Mouse (Mus musculus) liver, embryonic 15.5 days (tissue): ENCODE data around the gene Atp8b5. TPM values are rescaled to one million over a fixed set of nuclear protein-coding genes. Genes with fewer than 3 reads are reported as not detected.

ENCODE experiments used
- ATAC-seq: fragments of 200-750 bp; cut with Nextera tagmentation; 2 replicates; pipeline ENCODE4 v1.8.0; 2017; ENCODE audit warnings: moderate number of reproducible peaks, mild to moderate bottlenecking, moderate library complexity; ENCODE audit not compliant: insufficient read depth
- H3K27ac ChIP-seq: fragments of 300-500 bp; sonication (generic); replicated peaks from 2 replicates; pipeline ENCODE4 v1.5.1; 2015; ENCODE audit warnings: mild to moderate bottlenecking, inconsistent platforms
- H3K27me3 ChIP-seq: fragments of 300-500 bp; sonication (generic); 2 replicates; pipeline ENCODE4 v1.6.1; 2015; ENCODE audit warnings: mild to moderate bottlenecking, inconsistent platforms
- H3K36me3 ChIP-seq: fragments of 300-500 bp; sonication (generic); replicated peaks from 2 replicates; pipeline ENCODE4 v1.6.1; 2015; ENCODE audit warnings: moderate library complexity, mild to moderate bottlenecking, inconsistent platforms
- H3K4me1 ChIP-seq: fragments of 300-500 bp; sonication (generic); replicated peaks from 2 replicates; pipeline ENCODE4 v1.6.1; 2015; ENCODE audit warnings: inconsistent platforms
- H3K4me2 ChIP-seq: fragments of 300-500 bp; sonication (generic); 2 replicates; pipeline ENCODE4 v1.6.1; 2015; ENCODE audit warnings: moderate library complexity, mild to moderate bottlenecking, inconsistent platforms
- H3K4me3 ChIP-seq: fragments of 300-500 bp; sonication (generic); replicated peaks from 2 replicates; pipeline ENCODE4 v1.5.1; 2015; ENCODE audit warnings: mild to moderate bottlenecking, inconsistent platforms
- H3K9ac ChIP-seq: fragments of 300-500 bp; sonication (generic); 2 replicates; pipeline ENCODE4 v1.6.1; 2015; ENCODE audit warnings: moderate library complexity, mild to moderate bottlenecking, inconsistent platforms
- H3K9me3 ChIP-seq: fragments of 300-500 bp; sonication (generic); replicated peaks from 2 replicates; pipeline ENCODE4 v1.6.1; 2016; ENCODE audit warnings: inconsistent platforms
- WGBS: fragments of 180-500 bp; shearing (Covaris S2); methylation state at CpG from one replicate; pipeline ENCODE4 v1.1.7; 2015; ENCODE audit warnings: mixed read lengths; ENCODE audit not compliant: insufficient replicate concordance; 5-methylcytosine and 5-hydroxymethylcytosine counted together
- polyA plus RNA-seq: library from polyadenylated mRNA; unstranded; fragments of >200 nt; fragmentation: Nextera tagmentation; extraction: Ambion mirVana; gene quantifications from 2 replicates; pipeline ENCODE4 v1.2.1, GENCODE M21; 2015

The Atp8b5 gene
- polyA plus RNA-seq, 1 experiment from 2014 or later: 0.08 TPM

DNA sequence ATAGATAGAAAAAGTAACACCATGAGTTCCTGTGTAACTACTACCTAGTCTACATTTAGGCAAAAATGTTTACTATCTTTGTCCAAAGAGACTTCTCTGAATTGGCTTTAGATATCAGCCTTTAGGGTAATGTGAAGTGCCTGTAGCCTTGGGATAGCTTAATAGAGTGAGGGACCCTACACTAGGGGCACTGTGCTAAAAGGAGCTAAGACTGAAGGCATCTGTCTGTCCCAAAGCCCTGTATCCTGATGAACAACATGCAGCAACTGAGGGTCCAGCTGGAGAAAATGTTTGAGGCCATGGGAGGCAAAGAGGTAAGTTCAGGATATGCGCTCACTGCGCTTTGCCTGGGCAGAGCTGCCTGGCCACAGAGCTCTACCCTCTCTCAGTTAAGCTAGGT lies 9.9 kb upstream of the Atp8b5 start:
- 73% methylated on average over 2 of the region's 2 CpGs for WGBS
- H3K36me3 ChIP-seq: no peaks in the 10 kb centered on the region
- ATAC-seq: no peak
- H3K9me3 ChIP-seq: no peaks in the 10 kb centered on the region
- no peak overlapping the region for H3K9ac ChIP-seq
- no peak overlapping the region for H3K4me3 ChIP-seq
- H3K4me2 ChIP-seq: no peak overlapping the region
- no peaks in the 10 kb centered on the region for H3K27me3 ChIP-seq
- no peaks in the 10 kb centered on the region for H3K4me1 ChIP-seq
- H3K27ac ChIP-seq: no peak overlapping the region

DNA sequence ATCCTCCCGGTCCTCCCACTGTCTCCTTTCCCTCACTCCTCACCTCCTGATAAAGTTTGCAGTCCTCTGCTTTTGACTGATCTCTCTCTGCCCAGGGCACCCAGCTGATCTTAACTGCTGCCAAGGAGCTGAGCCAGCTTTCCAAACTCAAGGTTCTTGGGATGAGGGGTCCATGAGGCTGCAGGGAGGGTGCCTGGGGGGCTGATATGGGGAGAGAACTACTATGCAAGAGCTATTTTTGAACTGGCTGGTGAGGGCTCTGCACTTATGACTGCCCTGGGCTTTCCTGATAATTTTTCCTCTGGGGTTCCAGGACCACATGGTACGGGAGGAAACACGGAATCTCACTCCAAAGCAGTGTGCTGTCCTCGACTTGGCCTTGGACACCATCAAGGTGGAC lies 8.4 kb upstream of the Atp8b5 start:
- Histone ChIP-seq H3K9me3 (no peaks in the 10 kb centered on the region), H3K4me2 (no peak overlapping the region), H3K4me1 (no peaks in the 10 kb centered on the region), H3K27ac (no peak overlapping the region), H3K4me3 (no peak overlapping the region), H3K27me3 (no peaks in the 10 kb centered on the region), H3K9ac (no peak overlapping the region), H3K36me3 (no peaks in the 10 kb centered on the region)
- 60% methylated on average over 4 of the region's 4 CpGs for WGBS
- no peak for ATAC-seq

DNA sequence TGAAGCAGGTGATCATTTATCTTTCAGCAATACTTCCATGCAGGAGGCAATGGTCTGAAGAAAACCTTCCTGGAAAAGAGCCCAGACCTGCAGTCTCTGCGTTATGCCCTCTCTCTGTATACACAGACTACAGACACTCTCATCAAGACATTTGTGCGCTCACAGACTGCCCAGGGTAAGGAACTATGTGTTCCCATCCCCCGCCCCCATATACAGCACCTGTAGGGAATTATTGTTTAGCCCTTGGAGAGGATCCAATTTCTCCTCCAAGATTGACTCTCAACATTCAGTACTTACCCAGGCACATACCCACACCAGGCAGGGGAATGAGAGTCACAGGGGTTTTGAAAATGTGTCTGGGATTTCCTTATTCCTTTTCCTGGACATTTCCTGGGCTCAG lies 7.5 kb upstream of the Atp8b5 start:
- H3K9me3 ChIP-seq: no peaks in the 10 kb centered on the region
- H3K4me3 ChIP-seq: no peak overlapping the region
- H3K36me3 ChIP-seq: no peaks in the 10 kb centered on the region
- 52% methylated on average over 3 of the region's 3 CpGs for WGBS
- H3K4me1 ChIP-seq: no peaks in the 10 kb centered on the region
- no peak overlapping the region for H3K9ac ChIP-seq
- no peak for ATAC-seq
- H3K27me3 ChIP-seq: no peaks in the 10 kb centered on the region
- H3K4me2 ChIP-seq: no peak overlapping the region
- no peak overlapping the region for H3K27ac ChIP-seq

DNA sequence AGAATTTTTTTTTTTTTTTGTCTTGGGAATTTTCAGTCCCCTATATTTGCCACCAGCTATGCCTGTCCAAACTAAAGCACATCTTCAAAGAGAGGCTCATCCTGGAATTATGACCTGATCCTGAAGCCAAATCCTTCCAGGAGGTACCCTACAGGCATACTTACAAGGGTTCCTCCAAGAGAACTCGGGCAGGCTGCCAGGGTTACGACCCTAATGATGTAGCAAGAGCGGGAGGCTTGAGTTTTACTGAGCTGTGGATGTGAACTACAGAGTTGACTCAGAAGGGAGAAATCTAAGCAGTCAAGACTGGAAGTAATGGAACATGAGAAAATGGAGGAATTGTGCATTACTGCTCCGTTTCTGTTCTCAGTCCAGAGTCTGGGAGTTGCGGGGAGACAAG lies 6.9 kb upstream of the Atp8b5 start:
- Histone ChIP-seq H3K4me1 (no peaks in the 10 kb centered on the region), H3K9me3 (no peaks in the 10 kb centered on the region), H3K9ac (no peak overlapping the region), H3K27me3 (no peaks in the 10 kb centered on the region), H3K27ac (no peak overlapping the region), H3K36me3 (no peaks in the 10 kb centered on the region), H3K4me2 (no peak overlapping the region), H3K4me3 (no peak overlapping the region)
- 61% methylated on average over 5 of the region's 5 CpGs for WGBS
- ATAC-seq: no peak

DNA sequence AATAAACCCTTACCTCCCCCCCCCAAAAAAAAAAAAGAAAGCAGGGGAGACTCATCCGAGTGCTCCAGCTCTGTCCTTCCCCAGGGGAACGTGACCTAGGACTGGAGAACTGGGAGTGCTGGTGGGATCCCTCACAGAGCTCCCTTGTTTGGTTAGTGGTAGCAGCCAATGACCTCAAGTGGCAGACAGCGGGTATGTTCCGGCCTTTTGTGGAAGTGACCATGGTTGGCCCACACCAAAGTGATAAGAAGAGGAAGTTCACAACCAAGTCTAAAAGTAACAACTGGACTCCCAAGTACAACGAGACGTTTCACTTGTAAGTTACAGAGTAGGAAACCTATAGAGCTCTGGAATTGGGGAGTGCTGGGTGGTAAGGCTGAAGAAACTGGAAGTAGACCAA lies 4.1 kb upstream of the Atp8b5 start:
- no peak overlapping the region for H3K4me3 ChIP-seq
- H3K27ac ChIP-seq: no peak overlapping the region
- H3K36me3 ChIP-seq: no peaks in the 10 kb centered on the region
- no peak overlapping the region for H3K9ac ChIP-seq
- no peaks in the 10 kb centered on the region for H3K9me3 ChIP-seq
- H3K4me2 ChIP-seq: no peak overlapping the region
- 46% methylated on average over 6 of the region's 6 CpGs for WGBS
- no peaks in the 10 kb centered on the region for H3K27me3 ChIP-seq
- peaks cover 10% of the 10 kb centered on the region for H3K4me1 ChIP-seq
- ATAC-seq: no peak

DNA sequence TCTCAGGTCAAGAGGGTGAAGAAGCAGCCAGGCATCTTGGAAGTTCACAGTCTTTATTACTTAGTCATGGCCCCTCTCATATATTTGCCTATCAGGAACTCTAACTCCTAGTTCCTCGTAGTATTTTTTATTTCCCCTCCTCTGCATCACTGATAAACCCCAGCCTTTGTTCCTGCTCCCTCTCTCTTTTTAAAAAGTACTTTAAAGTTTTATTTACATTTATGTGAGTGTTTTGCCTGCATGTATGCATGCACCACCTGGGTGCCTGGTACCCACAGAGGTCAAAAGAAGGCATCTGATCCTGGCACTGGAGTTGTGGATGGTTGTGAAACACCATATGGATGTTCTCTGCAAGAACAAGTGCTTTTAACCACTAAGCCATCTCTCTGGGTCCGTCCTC lies 813 bp upstream of the Atp8b5 start:
- Histone ChIP-seq H3K4me1 (peaks cover 10% of the 10 kb centered on the region), H3K9ac (no peak overlapping the region), H3K4me2 (no peak overlapping the region), H3K4me3 (no peak overlapping the region), H3K36me3 (no peaks in the 10 kb centered on the region), H3K27me3 (no peaks in the 10 kb centered on the region), H3K27ac (no peak overlapping the region), H3K9me3 (no peaks in the 10 kb centered on the region)
- WGBS: 29% methylated on average over 2 of the region's 2 CpGs
- no peak for ATAC-seq

DNA sequence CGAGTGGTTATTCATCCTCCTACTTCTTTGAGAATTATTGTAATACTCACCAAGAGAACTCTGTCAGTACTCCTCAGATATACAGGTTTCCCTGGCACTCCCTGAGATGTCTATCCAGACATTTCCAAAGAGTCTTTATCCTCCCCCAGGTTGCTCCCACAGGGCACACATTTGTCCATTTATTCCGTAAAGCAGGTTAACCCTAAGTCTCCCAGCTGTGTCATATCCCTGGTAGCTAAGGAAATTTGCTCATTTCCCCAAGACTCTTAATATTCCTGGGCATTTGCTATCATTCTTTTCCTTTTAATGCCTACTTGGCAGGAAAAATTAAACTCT lies 332 bp downstream of the Atp8b5 start:
- H3K36me3 ChIP-seq: no peaks in the 10 kb centered on the region
- no peaks in the 10 kb centered on the region for H3K9me3 ChIP-seq
- WGBS: 24% methylated on average over 2 of the region's 2 CpGs
- H3K27me3 ChIP-seq: no peaks in the 10 kb centered on the region
- no peak overlapping the region for H3K9ac ChIP-seq
- peaks cover 10% of the 10 kb centered on the region for H3K4me1 ChIP-seq
- no peak overlapping the region for H3K27ac ChIP-seq
- H3K4me2 ChIP-seq: peak overlapping the region; percentile 55
- H3K4me3 ChIP-seq: 0 out of 2 replicates have a peak overlapping the region, but pooled peaks have one; percentile 18
- ATAC-seq: no peak

DNA sequence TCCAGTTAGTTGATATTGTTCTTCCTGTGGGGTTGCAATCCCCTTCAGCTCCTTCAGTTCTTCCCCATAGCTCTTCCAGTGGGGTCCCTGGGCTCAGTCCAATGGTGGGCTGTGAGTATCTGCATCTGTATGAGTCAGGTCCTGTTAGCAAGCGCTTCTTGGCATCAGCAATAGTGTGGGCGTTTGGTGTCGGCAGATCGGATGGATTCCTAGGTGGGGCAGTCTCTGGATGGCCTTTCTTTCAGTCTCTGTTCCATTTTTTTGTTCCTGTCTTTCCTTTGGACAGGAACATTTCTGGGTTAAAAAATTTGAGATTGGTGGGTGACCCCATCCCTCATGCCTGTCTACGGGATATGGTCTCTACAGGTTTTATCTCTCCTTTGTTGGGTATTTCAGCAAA lies 18.5 kb downstream of the Atp8b5 start:
- no peaks in the 10 kb centered on the region for H3K36me3 ChIP-seq
- ATAC-seq: no peak
- no peaks in the 10 kb centered on the region for H3K27me3 ChIP-seq
- H3K27ac ChIP-seq: no peak overlapping the region
- no peaks in the 10 kb centered on the region for H3K9me3 ChIP-seq
- no peaks in the 10 kb centered on the region for H3K4me1 ChIP-seq
- 81% methylated on average over 5 of the region's 5 CpGs for WGBS
- H3K4me2 ChIP-seq: no peak overlapping the region
- H3K9ac ChIP-seq: no peak overlapping the region
- H3K4me3 ChIP-seq: no peak overlapping the region

DNA sequence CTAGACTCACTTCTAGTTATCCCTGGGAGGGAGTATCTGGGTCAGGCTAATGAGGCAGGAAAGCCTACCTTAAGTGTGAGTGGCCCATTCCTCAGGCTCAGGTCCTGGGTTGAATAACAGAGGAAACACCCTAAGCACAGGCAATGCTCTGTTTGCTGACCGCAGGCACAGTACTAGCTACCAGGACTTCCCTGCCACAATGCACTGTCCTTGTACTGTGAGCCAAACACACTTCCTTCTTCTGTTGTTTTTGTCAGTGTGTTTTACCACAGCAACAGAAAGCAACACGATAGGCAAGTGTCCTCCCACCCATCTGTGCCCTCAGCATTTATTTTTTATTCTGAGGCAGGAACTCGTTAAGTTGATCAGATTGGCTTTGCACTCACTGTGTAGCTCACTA lies 20.3 kb downstream of the Atp8b5 start:
- H3K4me3 ChIP-seq: no peak overlapping the region
- no peaks in the 10 kb centered on the region for H3K9me3 ChIP-seq
- ATAC-seq: no peak
- no peak overlapping the region for H3K9ac ChIP-seq
- no peak overlapping the region for H3K4me2 ChIP-seq
- WGBS: 14% methylated on average over 3 of the region's 3 CpGs
- H3K36me3 ChIP-seq: no peaks in the 10 kb centered on the region
- H3K4me1 ChIP-seq: no peaks in the 10 kb centered on the region
- no peak overlapping the region for H3K27ac ChIP-seq
- H3K27me3 ChIP-seq: no peaks in the 10 kb centered on the region

DNA sequence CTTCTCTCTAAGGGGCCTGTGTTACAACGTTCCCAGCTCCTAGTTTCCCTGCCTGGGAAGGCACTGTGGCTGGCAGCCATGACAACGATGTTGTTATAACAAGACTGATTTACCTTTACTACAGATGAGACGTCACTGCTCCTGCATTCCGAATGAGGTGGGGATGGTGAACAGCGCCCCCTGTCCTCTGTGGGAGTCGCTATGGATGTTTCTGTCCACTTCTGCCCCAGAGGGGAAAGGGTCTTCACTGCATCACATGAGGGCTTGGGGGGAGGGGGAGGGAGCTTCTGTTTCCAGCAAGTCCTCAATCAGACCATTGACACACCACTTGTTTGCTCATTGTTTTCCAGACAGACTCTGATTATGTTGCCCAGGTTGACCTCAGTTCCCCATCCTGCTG lies 27.0 kb downstream of the Atp8b5 start:
- Histone ChIP-seq H3K9me3 (no peaks in the 10 kb centered on the region), H3K27ac (no peak overlapping the region), H3K4me1 (no peaks in the 10 kb centered on the region), H3K4me2 (no peak overlapping the region), H3K36me3 (no peaks in the 10 kb centered on the region), H3K9ac (no peak overlapping the region), H3K27me3 (no peaks in the 10 kb centered on the region), H3K4me3 (no peak overlapping the region)
- WGBS: 26% methylated on average over 6 of the region's 6 CpGs
- no peak for ATAC-seq

DNA sequence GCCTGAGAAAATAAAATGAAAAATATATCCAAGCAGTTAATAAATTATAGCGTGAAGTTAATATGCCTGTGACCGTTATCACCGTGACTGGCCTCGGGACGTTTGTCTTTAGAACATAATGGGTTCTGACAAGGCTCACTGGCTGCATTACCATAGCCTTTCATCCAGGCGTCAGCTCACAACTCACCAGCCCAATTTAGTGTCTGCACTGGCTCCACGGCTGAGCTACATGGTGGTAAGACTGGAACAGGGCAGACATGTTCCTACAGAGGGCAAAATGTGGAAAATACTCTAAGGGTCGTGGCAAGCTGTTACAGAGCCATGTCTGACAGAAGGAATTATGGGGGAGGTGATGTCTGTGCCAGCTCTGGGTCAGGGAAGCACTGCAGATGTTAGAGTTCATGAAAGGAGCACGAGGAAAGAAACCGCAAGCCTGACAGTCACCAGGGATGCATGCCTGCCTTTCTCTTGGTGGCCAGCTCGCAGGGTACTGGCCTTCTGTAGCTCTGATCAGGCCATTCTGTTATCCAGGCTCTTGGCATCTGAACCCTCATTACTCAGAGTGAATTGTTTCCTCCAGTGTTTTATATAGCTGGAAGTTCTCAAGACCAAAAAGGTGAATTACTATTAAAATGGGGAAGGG lies 42.9 kb downstream of the Atp8b5 start:
- no peak overlapping the region for H3K4me3 ChIP-seq
- H3K36me3 ChIP-seq: no peaks in the 10 kb centered on the region
- no peaks in the 10 kb centered on the region for H3K4me1 ChIP-seq
- no peaks in the 10 kb centered on the region for H3K9me3 ChIP-seq
- 65% methylated on average over 11 of the region's 11 CpGs for WGBS
- no peak for ATAC-seq
- H3K4me2 ChIP-seq: no peak overlapping the region
- H3K27ac ChIP-seq: no peak overlapping the region
- H3K27me3 ChIP-seq: no peaks in the 10 kb centered on the region
- no peak overlapping the region for H3K9ac ChIP-seq

DNA sequence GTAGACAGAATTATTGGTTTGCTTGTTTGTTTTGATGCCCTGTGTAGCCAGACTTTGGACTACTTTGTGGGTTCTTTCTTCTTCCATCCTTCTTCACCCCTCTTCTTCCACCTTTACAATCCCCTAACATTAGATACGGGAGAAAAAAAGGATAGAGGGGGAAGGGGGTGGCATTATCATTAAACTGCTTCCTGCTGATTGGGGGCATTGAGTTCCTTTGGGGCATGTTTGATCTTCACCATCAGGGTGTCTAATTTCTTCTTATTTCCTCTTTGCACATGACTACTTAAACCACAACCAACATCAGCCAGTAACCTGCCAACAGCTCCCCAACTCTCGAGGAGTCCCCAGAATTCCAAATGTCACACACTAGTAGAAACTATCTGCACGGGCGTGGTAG lies 54.6 kb downstream of the Atp8b5 start:
- Histone ChIP-seq H3K4me3 (no peak overlapping the region), H3K9ac (no peak overlapping the region), H3K4me1 (no peaks in the 10 kb centered on the region), H3K9me3 (no peaks in the 10 kb centered on the region), H3K27ac (no peak overlapping the region), H3K4me2 (no peak overlapping the region), H3K27me3 (no peaks in the 10 kb centered on the region), H3K36me3 (no peaks in the 10 kb centered on the region)
- 43% methylated on average over 4 of the region's 4 CpGs for WGBS
- no peak for ATAC-seq
